13 mouse cellular contexts compared by ENCODE assay signal in genomic region chr19:53464681-53465080, GRCm38 (mm10).
DNase-seq lines count a peak whose midpoint lies in the region; ATAC-seq and TF ChIP-seq lines count a peak whose summit lies in the region.
"Had no signal": no experiment of that assay in that cellular context is flagged by ENCODE, and none has a peak within 500 bp of the region (broad histone marks: within the 10 kb centered on the region; RNA-seq: fewer than 3 reads in every experiment).

No protein-coding gene starts in this region.

- H3K4me3 ChIP-seq in heart, embryonic 16.5 days (ENCODE audit: low read length): no peak overlapping the region
- no peak overlapping the region for H3K4me3 ChIP-seq in heart, embryonic 10.5 days
- no peak overlapping the region for H3K4me3 ChIP-seq in liver, embryonic 14.5 days (ENCODE audit: insufficient read depth in 1 of 2, low read depth in 2 of 2, low read length in 2 of 2)
- H3K4me3 ChIP-seq: embryonic facial prominence, embryonic 12.5 days; intestine, embryonic 15.5 days; limb, embryonic 10.5 days had no signal

- no peak for ATAC-seq in heart, embryonic 16.5 days (replicated peaks; ENCODE audit: extremely low read depth, insufficient read depth, low FRiP score)
- ATAC-seq in liver, embryonic 14.5 days (ENCODE audit: insufficient read depth): peak; percentile 11; the same call in 1 of the 2 replicates
- ATAC-seq: intestine, embryonic 15.5 days had no signal

- TF ChIP-seq EP300 in liver, embryonic 14.5 days (IDR thresholded peaks at IDR 0.05; ENCODE audit: low read depth): peak; percentile 34; the same call in 1 of the 2 replicates

- WGBS in heart, embryonic 16.5 days: 51% methylated on average over 5 of the region's 5 CpGs
- 62% methylated on average over 5 of the region's 5 CpGs for WGBS in heart, embryonic 10.5 days
- WGBS in liver, embryonic 14.5 days (ENCODE audit: insufficient replicate concordance): 12% methylated on average over 5 of the region's 5 CpGs

- no peak for TF ChIP-seq CTCF in liver, embryonic 14.5 days (IDR thresholded peaks at IDR 0.05; ENCODE audit: low read depth)

- no peak overlapping the region for H3K4me2 ChIP-seq in heart, embryonic 16.5 days (ENCODE audit: low read depth, low read length)
- no peak overlapping the region for H3K4me2 ChIP-seq in liver, embryonic 14.5 days (ENCODE audit: low read depth)
- H3K4me2 ChIP-seq: embryonic facial prominence, embryonic 12.5 days; intestine, embryonic 15.5 days had no signal

- H3K9me3 ChIP-seq in heart, embryonic 16.5 days (replicated peaks; ENCODE audit: control insufficient read depth, low read length): peaks cover 13% of the 10 kb centered on the region
- H3K9me3 ChIP-seq in heart, embryonic 10.5 days: peaks cover 4% of the 10 kb centered on the region; the same call in 1 of the 2 replicates
- no peaks in the 10 kb centered on the region; the same call in 1 of the 2 replicates for H3K9me3 ChIP-seq in liver, embryonic 14.5 days (ENCODE audit: control insufficient read depth, low read length)
- H3K9me3 ChIP-seq: embryonic facial prominence, embryonic 12.5 days; intestine, embryonic 15.5 days; limb, embryonic 10.5 days had no signal

- peaks cover 5% of the 10 kb centered on the region; the same call in 1 of the 2 replicates for H3K4me1 ChIP-seq in heart, embryonic 16.5 days (ENCODE audit: control insufficient read depth, insufficient read depth, low read length)
- peaks cover 15% of the 10 kb centered on the region for H3K4me1 ChIP-seq in heart, embryonic 10.5 days
- H3K4me1 ChIP-seq in liver, embryonic 14.5 days (replicated peaks; ENCODE audit: control insufficient read depth in 2 of 2, insufficient read depth in 2 of 2, low read length in 1 of 2): peaks cover 0 to 4% of the 10 kb centered on the region in 2 experiments; a peak in 1 of 4 replicates

- no peak overlapping the region for H3K9ac ChIP-seq in heart, embryonic 16.5 days (ENCODE audit: low read length)
- no peak overlapping the region for H3K9ac ChIP-seq in liver, embryonic 14.5 days (replicated peaks)
- H3K9ac ChIP-seq: embryonic facial prominence, embryonic 12.5 days; intestine, embryonic 15.5 days had no signal

- no peaks in the 10 kb centered on the region for H3K27me3 ChIP-seq in heart, embryonic 16.5 days (ENCODE audit: control insufficient read depth, insufficient read depth, low read length)
- H3K27me3 ChIP-seq in heart, embryonic 10.5 days (ENCODE audit: insufficient read depth, poor library complexity, severe bottlenecking): peaks cover 4% of the 10 kb centered on the region; the same call in 1 of the 2 replicates
- H3K27me3 ChIP-seq in liver, embryonic 14.5 days (ENCODE audit: control insufficient read depth, insufficient read depth, low read length): no peaks in the 10 kb centered on the region
- H3K27me3 ChIP-seq: intestine, embryonic 15.5 days had no signal

- H3K27ac ChIP-seq in heart, embryonic 16.5 days (ENCODE audit: low read length): peak overlapping the region; percentile 44; the same call in 1 of the 2 replicates
- H3K27ac ChIP-seq in heart, embryonic 10.5 days: no peak overlapping the region
- H3K27ac ChIP-seq in liver, embryonic 14.5 days: no peak overlapping the region
- H3K27ac ChIP-seq: embryonic facial prominence, embryonic 12.5 days; intestine, embryonic 15.5 days; limb, embryonic 10.5 days had no signal

- no peak for DNase-seq in heart, embryonic 10.5 days (ENCODE audit: low spot score)
- DNase-seq in liver, embryonic 14.5 days (ENCODE audit: low read depth in 3 of 3, low spot score in 3 of 3): peak; percentile 24 to 34 (median 30)
- DNase-seq in naive thymus-derived CD4-positive, alpha-beta T cell, adult 2 months (ENCODE audit: low read depth): peak; percentile 86
- DNase-seq in thymus, postnatal 25 days: peak; percentile 78
- DNase-seq in cerebellum, postnatal 10 days: no peak
- no peak for DNase-seq in right cerebral cortex, postnatal 14 days
- no peak for DNase-seq in right cerebral cortex, adult 2 months (ENCODE audit: low spot score in 2 of 2)
- DNase-seq: adrenal gland, adult 8-10 months; gastrocnemius, postnatal 25 days had no signal

- no peaks in the 10 kb centered on the region for H3K36me3 ChIP-seq in heart, embryonic 16.5 days (ENCODE audit: control insufficient read depth, insufficient read depth)
- H3K36me3 ChIP-seq in heart, embryonic 10.5 days: no peaks in the 10 kb centered on the region
- no peaks in the 10 kb centered on the region for H3K36me3 ChIP-seq in liver, embryonic 14.5 days (replicated peaks; ENCODE audit: control insufficient read depth, insufficient read depth, low read depth)
- H3K36me3 ChIP-seq: embryonic facial prominence, embryonic 12.5 days; intestine, embryonic 15.5 days; limb, embryonic 10.5 days had no signal

Comparison
In these comparisons a context has a peak if more than half of its experiments do, and no peak if none do; other contexts are left out.
1. DNase-seq: peak in liver, embryonic 14.5 days (3 of 3), naive thymus-derived CD4-positive, alpha-beta T cell, adult 2 months (single experiment) and thymus, postnatal 25 days (single experiment); none in heart, embryonic 10.5 days (single experiment), cerebellum, postnatal 10 days (0 of 2), right cerebral cortex, postnatal 14 days (single experiment) and right cerebral cortex, adult 2 months (0 of 2).